Mouse (Mus musculus): ENCODE measurements around the gene Ikzf1. TPM values are rescaled to one million over a fixed set of nuclear protein-coding genes. Genes with fewer than 3 reads are reported as not detected.

Ikzf1 gene
- polyA plus RNA-seq, 1 experiment from 2014 or later: 3.2 TPM

GRCm38 (mm10) chr11:11821387-11821975 is 136.7 kb downstream of the Ikzf1 start:
- no peak overlapping the region for H3K4me3 ChIP-seq (ENCODE audit: low read depth, low read length)

More at GRCm38 (mm10) chr11:11821387-11821975, 136.7 kb downstream of the Ikzf1 start:
- peaks cover 39% of the 10 kb centered on the region for H3K4me1 ChIP-seq (ENCODE audit: control insufficient read depth, insufficient read depth, low read length)
- no peaks in the 10 kb centered on the region for H3K9me3 ChIP-seq (ENCODE audit: control insufficient read depth, low read length)
- H3K4me2 ChIP-seq (ENCODE audit: low read depth): no peak overlapping the region
- peak overlapping the region; percentile 97 for H3K27ac ChIP-seq (ENCODE audit: low read depth, low read length)
- 6% methylated on average over 15 of the region's 16 CpGs for WGBS
- H3K9ac ChIP-seq (ENCODE audit: low read length): peak overlapping the region; percentile 64
- no peaks in the 10 kb centered on the region for H3K36me3 ChIP-seq (ENCODE audit: control insufficient read depth, insufficient read depth, low read length)
- ATAC-seq (ENCODE audit: insufficient read depth, low FRiP score, low TSS enrichment) (peak; percentile 73), DNase-seq (ENCODE audit: low spot score) (peak; percentile 92)
- no peaks in the 10 kb centered on the region for H3K27me3 ChIP-seq (ENCODE audit: control insufficient read depth, insufficient read depth, low read length)

Other genes with a start within 250 kb of the Ikzf1 start
- 2.4 and 4.2 TPM in 2 replicates for gene Spata48, start 222.9 kb upstream of the Ikzf1 start, polyA plus RNA-seq (2014; fragmentation: Nextera tagmentation; extraction: Ambion mirVana)
- 0.51 and 0.57 TPM in 2 replicates for gene Zpbp, start 222.6 kb upstream of the Ikzf1 start, polyA plus RNA-seq (2014; fragmentation: Nextera tagmentation; extraction: Ambion mirVana)
- gene 4930512M02Rik, start 57.2 kb upstream of the Ikzf1 start, polyA plus RNA-seq (2014; fragmentation: Nextera tagmentation; extraction: Ambion mirVana): not detected in 2 replicates
- gene Fignl1, start 124.0 kb downstream of the Ikzf1 start, polyA plus RNA-seq (2014; fragmentation: Nextera tagmentation; extraction: Ambion mirVana): 71.6 and 76.6 TPM in 2 replicates
- gene Ddc, start 213.1 kb downstream of the Ikzf1 start, polyA plus RNA-seq (2014; fragmentation: Nextera tagmentation; extraction: Ambion mirVana): 6.7 and 7.5 TPM in 2 replicates

All from neural tube, embryonic 11.5 days (tissue).